Mouse (Mus musculus): ENCODE measurements around the gene Cntln. TPM values are rescaled to one million over a fixed set of nuclear protein-coding genes. Genes with fewer than 3 reads are reported as not detected.

Gene Cntln
- polyA plus RNA-seq, 1 experiment from 2014 or later = 2.0 TPM

- no peaks in the 10 kb centered on the region for H3K27me3 ChIP-seq (ENCODE audit: insufficient read depth, low read length)
- peak overlapping the region; percentile 95 for H3K4me2 ChIP-seq (ENCODE audit: low read depth, low read length)
- no peaks in the 10 kb centered on the region for H3K36me3 ChIP-seq (replicated peaks; ENCODE audit: insufficient read depth, low read length)
- peak; percentile 77 for ATAC-seq
- no peak for TF ChIP-seq CTCF (IDR thresholded peaks at IDR 0.05; ENCODE audit: low read depth)
- TF ChIP-seq EP300 (IDR thresholded peaks at IDR 0.05; ENCODE audit: low read depth) = no peak
- peaks cover 7% of the 10 kb centered on the region for H3K4me1 ChIP-seq (ENCODE audit: insufficient read depth)
- peak overlapping the region; percentile 86 for H3K4me3 ChIP-seq (ENCODE audit: low read depth, low read length)
- peak overlapping the region; percentile 87 for H3K9ac ChIP-seq (replicated peaks)
- peak; percentile 54 for DNase-seq
- no peaks in the 10 kb centered on the region for H3K9me3 ChIP-seq (ENCODE audit: low read length)
- peak overlapping the region; percentile 83 for H3K27ac ChIP-seq (ENCODE audit: low read depth)
- 2% methylated on average over 45 of the region's 60 CpGs for WGBS (ENCODE audit: insufficient replicate concordance)
These were observed 596 bp downstream of the Cntln start for GRCm38 (mm10) chr4:84884539-84885270.

DNA sequence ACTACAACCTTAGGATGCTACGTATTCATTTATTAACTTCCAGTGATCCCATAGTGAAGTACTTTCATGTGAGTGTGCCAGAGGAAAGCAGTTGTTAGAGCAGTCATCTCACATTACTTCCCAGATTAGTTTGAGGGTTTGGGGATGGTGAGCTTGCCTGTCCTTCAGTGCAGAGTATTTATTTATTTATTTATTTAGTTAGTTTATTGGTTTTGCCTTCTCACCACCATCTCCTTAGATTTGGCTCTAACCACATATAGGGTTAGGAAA is 1.1 kb downstream of the Cntln start:
- Histone ChIP-seq H3K4me1 (ENCODE audit: insufficient read depth) (peaks cover 7% of the 10 kb centered on the region), H3K4me2 (ENCODE audit: low read depth, low read length) (peak overlapping the region; percentile 95), H3K4me3 (ENCODE audit: low read depth, low read length) (peak overlapping the region; percentile 86), H3K27me3 (ENCODE audit: insufficient read depth, low read length) (no peaks in the 10 kb centered on the region), H3K36me3 (replicated peaks; ENCODE audit: insufficient read depth, low read length) (no peaks in the 10 kb centered on the region), H3K9ac (replicated peaks) (peak overlapping the region; percentile 87; the same call in 1 of the 2 replicates), H3K27ac (ENCODE audit: low read depth) (no peak overlapping the region), H3K9me3 (ENCODE audit: low read length) (no peaks in the 10 kb centered on the region)
- 51% methylated on average over 1 of the region's 1 CpGs for whole genome bisulfite sequencing (ENCODE audit: insufficient replicate concordance)
- no peak for ATAC-seq
- no peak for DNase-seq
- TF ChIP-seq EP300 (IDR thresholded peaks at IDR 0.05; ENCODE audit: low read depth) (no peak), CTCF (IDR thresholded peaks at IDR 0.05; ENCODE audit: low read depth) (no peak)

DNA sequence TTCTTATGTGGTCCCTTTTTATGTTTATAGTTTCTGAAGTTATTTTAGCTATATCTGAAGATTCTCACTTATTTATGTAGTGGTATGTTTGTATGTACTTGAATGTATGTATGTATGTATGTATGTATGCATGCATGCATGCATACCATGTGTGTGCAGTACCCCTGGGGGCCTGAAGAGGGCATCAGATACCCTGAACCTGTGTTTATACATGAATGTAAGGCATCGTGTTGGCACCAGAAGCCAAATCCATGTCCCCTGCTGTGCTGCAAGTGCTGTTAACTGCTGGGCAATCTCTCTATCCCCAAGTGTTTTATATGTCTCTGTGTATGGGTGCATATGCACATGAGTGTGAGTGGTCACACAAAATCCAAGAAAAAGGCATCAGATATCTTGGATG is 34.3 kb downstream of the Cntln start:
- no peak overlapping the region for H3K4me3 ChIP-seq (ENCODE audit: low read depth, low read length)
- H3K36me3 ChIP-seq (replicated peaks; ENCODE audit: insufficient read depth, low read length) = no peaks in the 10 kb centered on the region
- no peaks in the 10 kb centered on the region for H3K9me3 ChIP-seq (ENCODE audit: low read length)
- no peaks in the 10 kb centered on the region for H3K4me1 ChIP-seq (ENCODE audit: insufficient read depth)
- no peak overlapping the region for H3K4me2 ChIP-seq (ENCODE audit: low read depth, low read length)
- no peak for TF ChIP-seq EP300 (IDR thresholded peaks at IDR 0.05; ENCODE audit: low read depth)
- peak; percentile 22; the same call in 1 of the 2 replicates for TF ChIP-seq CTCF (IDR thresholded peaks at IDR 0.05; ENCODE audit: low read depth)
- no peak overlapping the region for H3K27ac ChIP-seq (ENCODE audit: low read depth)
- DNase-seq (no peak), ATAC-seq (no peak)
- no peaks in the 10 kb centered on the region for H3K27me3 ChIP-seq (ENCODE audit: insufficient read depth, low read length)
- no peak overlapping the region for H3K9ac ChIP-seq (replicated peaks)
- WGBS (ENCODE audit: insufficient replicate concordance) = 83% methylated on average over 1 of the region's 1 CpGs

GRCm38 (mm10) chr4:84934342-84934929 is 50.3 kb downstream of the Cntln start:
- WGBS (ENCODE audit: insufficient replicate concordance) = 70% methylated on average over 6 of the region's 6 CpGs
- Histone ChIP-seq H3K27me3 (ENCODE audit: insufficient read depth, low read length) (no peaks in the 10 kb centered on the region), H3K4me3 (ENCODE audit: low read depth, low read length) (no peak overlapping the region), H3K9me3 (ENCODE audit: low read length) (no peaks in the 10 kb centered on the region), H3K27ac (ENCODE audit: low read depth) (no peak overlapping the region), H3K4me1 (ENCODE audit: insufficient read depth) (no peaks in the 10 kb centered on the region), H3K36me3 (replicated peaks; ENCODE audit: insufficient read depth, low read length) (no peaks in the 10 kb centered on the region), H3K9ac (replicated peaks) (no peak overlapping the region), H3K4me2 (ENCODE audit: low read depth, low read length) (no peak overlapping the region)
- no peak for DNase-seq
- no peak for TF ChIP-seq CTCF (IDR thresholded peaks at IDR 0.05; ENCODE audit: low read depth)
- TF ChIP-seq EP300 (IDR thresholded peaks at IDR 0.05; ENCODE audit: low read depth) = peak; percentile 35; the same call in 1 of the 2 replicates
- peak; percentile 17; the same call in 1 of the 2 replicates for ATAC-seq

GRCm38 (mm10) chr4:84942059-84942458 is 58.0 kb downstream of the Cntln start:
- TF ChIP-seq EP300 (IDR thresholded peaks at IDR 0.05; ENCODE audit: low read depth) (no peak), CTCF (IDR thresholded peaks at IDR 0.05; ENCODE audit: low read depth) (no peak)
- Histone ChIP-seq H3K27me3 (ENCODE audit: insufficient read depth, low read length) (no peaks in the 10 kb centered on the region), H3K4me3 (ENCODE audit: low read depth, low read length) (no peak overlapping the region), H3K9ac (replicated peaks) (no peak overlapping the region), H3K4me1 (ENCODE audit: insufficient read depth) (no peaks in the 10 kb centered on the region), H3K9me3 (ENCODE audit: low read length) (no peaks in the 10 kb centered on the region), H3K36me3 (replicated peaks; ENCODE audit: insufficient read depth, low read length) (no peaks in the 10 kb centered on the region), H3K4me2 (ENCODE audit: low read depth, low read length) (no peak overlapping the region), H3K27ac (ENCODE audit: low read depth) (no peak overlapping the region)
- DNase-seq = no peak
- no peak for ATAC-seq
- WGBS (ENCODE audit: insufficient replicate concordance) = 75% methylated on average over 2 of the region's 2 CpGs

- H3K4me1 ChIP-seq (ENCODE audit: insufficient read depth) = no peaks in the 10 kb centered on the region
- H3K27ac ChIP-seq (ENCODE audit: low read depth) = no peak overlapping the region
- ATAC-seq (no peak), DNase-seq (no peak)
- no peaks in the 10 kb centered on the region for H3K36me3 ChIP-seq (replicated peaks; ENCODE audit: insufficient read depth, low read length)
- H3K9ac ChIP-seq (replicated peaks) = no peak overlapping the region
- H3K27me3 ChIP-seq (ENCODE audit: insufficient read depth, low read length) = no peaks in the 10 kb centered on the region
- H3K9me3 ChIP-seq (ENCODE audit: low read length) = no peaks in the 10 kb centered on the region
- no peak overlapping the region for H3K4me3 ChIP-seq (ENCODE audit: low read depth, low read length)
- 84% methylated on average over 2 of the region's 2 CpGs for WGBS (ENCODE audit: insufficient replicate concordance)
- H3K4me2 ChIP-seq (ENCODE audit: low read depth, low read length) = no peak overlapping the region
- no peak for TF ChIP-seq CTCF (IDR thresholded peaks at IDR 0.05; ENCODE audit: low read depth)
These were observed 58.5 kb downstream of the Cntln start for GRCm38 (mm10) chr4:84942651-84943050.

All from liver, postnatal 0 days (tissue).